Mouse (Mus musculus) adrenal gland, postnatal 14 days (tissue): ENCODE measurements around the gene Tspan8. TPM values are rescaled to one million over a fixed set of nuclear protein-coding genes. Genes with fewer than 3 reads are reported as not detected.
"Not testable (repeated sequence)": the region's sequence is repeated elsewhere in the genome, so short reads cannot be mapped to it uniquely, and the experiment has no call there.

Experiments used
- DNase-seq: peaks from one replicate; pipeline ENCODE4 v3.0.0; 2021; ENCODE audit warnings: mixed read lengths
- long read RNA-seq, 2 experiments: library from polyadenylated mRNA; stranded (forward); transcript quantifications; one replicate each; pipeline ENCODE4 v2.0.0; 2021
- total RNA-seq: library from RNA; stranded (reverse); gene quantifications from 2 replicates; pipeline ENCODE4 v1.2.3, GENCODE M21; 2021

Gene Tspan8
- 2.3 and 2.7 TPM in 2 replicates for total RNA-seq
- long read RNA-seq, experiment 1, partial matches to known transcripts = 0 of 2 reads
- long read RNA-seq, experiment 1, other reads (novel, unspliced or antisense) = 1 of 2 reads
- long read RNA-seq, experiment 2, partial matches to known transcripts = 0 of 1 reads
- long read RNA-seq, experiment 2, other reads (novel, unspliced or antisense) = 1 of 1 reads

GRCm38 (mm10) chr10:115816511-115816910 lies at the start of gene Tspan8:
Gene Tspan8, plus strand, starts transcription at chr10:115816832.
- no peak for DNase-seq

- no peak for DNase-seq
These were observed 46.6 kb upstream of the Tspan8 start for GRCm38 (mm10) chr10:115770032-115770431.

- no peak for DNase-seq
These were observed 42.2 kb upstream of the Tspan8 start for GRCm38 (mm10) chr10:115774451-115774850.

- no peak for DNase-seq
These were observed 40.4 kb upstream of the Tspan8 start for GRCm38 (mm10) chr10:115775945-115776905.

GRCm38 (mm10) chr10:115777366-115777765 lies 39.3 kb upstream of the Tspan8 start:
- no peak for DNase-seq

- DNase-seq = peak; percentile 23
These were observed 38.0 kb upstream of the Tspan8 start for GRCm38 (mm10) chr10:115778624-115779023.

GRCm38 (mm10) chr10:115780239-115781016 lies 36.2 kb upstream of the Tspan8 start:
- DNase-seq = no peak

- DNase-seq = no peak
These were observed 33.4 kb upstream of the Tspan8 start for GRCm38 (mm10) chr10:115783232-115783631.

GRCm38 (mm10) chr10:115790788-115791187 lies 25.8 kb upstream of the Tspan8 start:
- DNase-seq = no peak

GRCm38 (mm10) chr10:115796072-115796788 lies 20.4 kb upstream of the Tspan8 start:
- no peak for DNase-seq

- DNase-seq = no peak
These were observed 15.2 kb upstream of the Tspan8 start for GRCm38 (mm10) chr10:115801464-115801863.

GRCm38 (mm10) chr10:115803013-115803412 lies 13.6 kb upstream of the Tspan8 start:
- DNase-seq = not testable (repeated sequence)

GRCm38 (mm10) chr10:115803765-115804164 lies 12.9 kb upstream of the Tspan8 start:
- no peak for DNase-seq

- DNase-seq = no peak
These were observed 10.6 kb upstream of the Tspan8 start for GRCm38 (mm10) chr10:115805987-115806386.

- DNase-seq = no peak
These were observed 7.5 kb upstream of the Tspan8 start for GRCm38 (mm10) chr10:115809169-115809568.

- DNase-seq = no peak
These were observed 5.1 kb upstream of the Tspan8 start for GRCm38 (mm10) chr10:115811519-115811918.

- DNase-seq = no peak
These were observed 1.8 kb upstream of the Tspan8 start for GRCm38 (mm10) chr10:115814878-115815277.

GRCm38 (mm10) chr10:115817056-115817724 lies 558 bp downstream of the Tspan8 start:
- no peak for DNase-seq

GRCm38 (mm10) chr10:115825289-115825688 lies 8.7 kb downstream of the Tspan8 start:
- no peak for DNase-seq

- no peak for DNase-seq
These were observed 12.2 kb downstream of the Tspan8 start for GRCm38 (mm10) chr10:115828872-115829271.

GRCm38 (mm10) chr10:115829696-115830095 lies 13.1 kb downstream of the Tspan8 start:
- no peak for DNase-seq
